In genomic region chr11:105151226-105152016, GRCm38 (mm10) we compare ENCODE assay signal across 8 mouse cellular contexts. TPM values are rescaled to one million over a fixed set of nuclear protein-coding genes. Genes with fewer than 3 reads are reported as not detected.
DNase-seq lines count a peak whose midpoint lies in the region; ATAC-seq lines count a peak whose summit lies in the region.

No protein-coding gene starts in this region.

- intact Hi-C loops in left cerebral cortex, postnatal 4 days (cut with DNase I): no loop called here

- H3K9ac ChIP-seq in kidney, embryonic 14.5 days (ENCODE audit: low read depth, low read length): no peak overlapping the region
- peak overlapping the region; percentile 55 for H3K9ac ChIP-seq in liver, embryonic 11.5 days (ENCODE audit: low read depth, low read length)

- 21% methylated on average over 17 of the region's 19 CpGs for WGBS in kidney, embryonic 14.5 days
- WGBS in forebrain, embryonic 10.5 days: 25% methylated on average over 18 of the region's 19 CpGs
- 21% methylated on average over 18 of the region's 19 CpGs for WGBS in liver, embryonic 11.5 days

- no peak overlapping the region for H3K4me3 ChIP-seq in kidney, embryonic 14.5 days (ENCODE audit: low read length)
- 0 out of 2 replicates have a peak overlapping the region, but pooled peaks have one; percentile 16 for H3K4me3 ChIP-seq in forebrain, embryonic 10.5 days
- no peak overlapping the region for H3K4me3 ChIP-seq in liver, embryonic 11.5 days (ENCODE audit: low read depth, low read length)

- DNase-seq in kidney, adult 11 months: no peak
- DNase-seq in forebrain, embryonic 10.5 days (ENCODE audit: extremely low spot score, low spot score): no peak
- DNase-seq in liver, embryonic 11.5 days (ENCODE audit: low spot score): no peak
- peak; percentile 41 to 58 for DNase-seq in thymus, adult 18-20 months
- no peak for DNase-seq in left cerebral cortex, postnatal 4 days
- DNase-seq in B cell, adult 2 months: no peak
- DNase-seq in cerebellum, adult 9-10 months: no peak

- H3K36me3 ChIP-seq in kidney, embryonic 14.5 days (ENCODE audit: control insufficient read depth, insufficient read depth, low read length): no peaks in the 10 kb centered on the region
- H3K36me3 ChIP-seq in forebrain, embryonic 10.5 days (replicated peaks): no peaks in the 10 kb centered on the region
- H3K36me3 ChIP-seq in liver, embryonic 11.5 days (ENCODE audit: control insufficient read depth, insufficient read depth, low read length): no peaks in the 10 kb centered on the region

- H3K4me1 ChIP-seq in kidney, embryonic 14.5 days (ENCODE audit: control insufficient read depth, insufficient read depth, low read length): peaks cover 18% of the 10 kb centered on the region
- H3K4me1 ChIP-seq in forebrain, embryonic 10.5 days: peaks cover 53% of the 10 kb centered on the region
- H3K4me1 ChIP-seq in liver, embryonic 11.5 days (replicated peaks; ENCODE audit: control insufficient read depth, insufficient read depth, low read length): peaks cover 44% of the 10 kb centered on the region

- no peaks in the 10 kb centered on the region for H3K27me3 ChIP-seq in kidney, embryonic 14.5 days (ENCODE audit: control insufficient read depth, insufficient read depth, low read length)
- H3K27me3 ChIP-seq in forebrain, embryonic 10.5 days (ENCODE audit: poor library complexity, severe bottlenecking): peaks cover 16% of the 10 kb centered on the region; the same call in 1 of the 2 replicates
- no peaks in the 10 kb centered on the region; the same call in 1 of the 2 replicates for H3K27me3 ChIP-seq in liver, embryonic 11.5 days (replicated peaks; ENCODE audit: control insufficient read depth, insufficient read depth, low read length)

- peak; percentile 53; the same call in 1 of the 2 replicates for ATAC-seq in kidney, embryonic 14.5 days (ENCODE audit: low FRiP score, low TSS enrichment)
- no peak for ATAC-seq in liver, embryonic 11.5 days (replicated peaks; ENCODE audit: low FRiP score)

- no peak overlapping the region for H3K27ac ChIP-seq in kidney, embryonic 14.5 days (ENCODE audit: low read depth, low read length)
- H3K27ac ChIP-seq in forebrain, embryonic 10.5 days: 0 out of 2 replicates have a peak overlapping the region, but pooled peaks have one; percentile 1
- H3K27ac ChIP-seq in liver, embryonic 11.5 days (ENCODE audit: low read depth, low read length): peak overlapping the region; percentile 81

- H3K4me2 ChIP-seq in kidney, embryonic 14.5 days (replicated peaks; ENCODE audit: low read depth, low read length): peak overlapping the region; percentile 12; the same call in 1 of the 2 replicates
- peak overlapping the region; percentile 38 for H3K4me2 ChIP-seq in liver, embryonic 11.5 days

- H3K9me3 ChIP-seq in kidney, embryonic 14.5 days (ENCODE audit: control insufficient read depth, low read length): no peaks in the 10 kb centered on the region
- no peaks in the 10 kb centered on the region for H3K9me3 ChIP-seq in forebrain, embryonic 10.5 days
- no peaks in the 10 kb centered on the region for H3K9me3 ChIP-seq in liver, embryonic 11.5 days (ENCODE audit: control insufficient read depth, low read length)

RNA-seq across cellular contexts. Expression of gene Gm10842, which starts 4.7 kb away (rescaled TPM):
- not detected in 2 replicates for polyA plus RNA-seq in kidney, embryonic 14.5 days (2014; fragmentation: Nextera tagmentation; extraction: Ambion mirVana)
- not detected in 2 replicates for polyA plus RNA-seq in forebrain, embryonic 10.5 days (2016; fragmentation: Nextera tagmentation; extraction: Ambion mirVana)
- polyA plus RNA-seq in liver, embryonic 11.5 days (2014; fragmentation: Nextera tagmentation; extraction: Ambion mirVana): not detected in 2 replicates
- not detected for total RNA-seq in left cerebral cortex, postnatal 4 days (2021)

RNA-seq across cellular contexts. Expression of gene Mettl2, which starts 25.2 kb away (rescaled TPM):
- 45.4 and 52.3 TPM in 2 replicates for polyA plus RNA-seq in kidney, embryonic 14.5 days (2014; fragmentation: Nextera tagmentation; extraction: Ambion mirVana)
- 53.9 and 55.6 TPM in 2 replicates for polyA plus RNA-seq in forebrain, embryonic 10.5 days (2016; fragmentation: Nextera tagmentation; extraction: Ambion mirVana)
- 46.2 and 46.9 TPM in 2 replicates for polyA plus RNA-seq in liver, embryonic 11.5 days (2014; fragmentation: Nextera tagmentation; extraction: Ambion mirVana)
- total RNA-seq in left cerebral cortex, postnatal 4 days (2021): 10 to 100 TPM; 25.5 to 25.9 TPM

RNA-seq across cellular contexts. Expression of gene Tlk2, which starts 27.2 kb away (rescaled TPM):
- 27.5 and 30.8 TPM in 2 replicates for polyA plus RNA-seq in kidney, embryonic 14.5 days (2014; fragmentation: Nextera tagmentation; extraction: Ambion mirVana)
- 21.5 and 22.1 TPM in 2 replicates for polyA plus RNA-seq in forebrain, embryonic 10.5 days (2016; fragmentation: Nextera tagmentation; extraction: Ambion mirVana)
- 16.1 and 18.2 TPM in 2 replicates for polyA plus RNA-seq in liver, embryonic 11.5 days (2014; fragmentation: Nextera tagmentation; extraction: Ambion mirVana)
- 10 to 100 TPM; 60.6 to 62.6 TPM for total RNA-seq in left cerebral cortex, postnatal 4 days (2021)

Comparison
In these comparisons a context has a peak if more than half of its experiments do, and no peak if none do; other contexts are left out.
1. DNase-seq: peak in thymus, adult 18-20 months (2 of 2); none in kidney, adult 11 months (single experiment), forebrain, embryonic 10.5 days (single experiment), liver, embryonic 11.5 days (single experiment), left cerebral cortex, postnatal 4 days (single experiment), B cell, adult 2 months (0 of 2) and cerebellum, adult 9-10 months (single experiment).